Mouse (Mus musculus) 3T3-L1 (cell line): ENCODE data around the gene Rpl38.

Experiments
- DNase-seq: peaks from one replicate; pipeline ENCODE4 v3.0.0-alpha.2; 2015; ENCODE audit warnings: low read depth, low spot score

The Rpl38 gene

DNA sequence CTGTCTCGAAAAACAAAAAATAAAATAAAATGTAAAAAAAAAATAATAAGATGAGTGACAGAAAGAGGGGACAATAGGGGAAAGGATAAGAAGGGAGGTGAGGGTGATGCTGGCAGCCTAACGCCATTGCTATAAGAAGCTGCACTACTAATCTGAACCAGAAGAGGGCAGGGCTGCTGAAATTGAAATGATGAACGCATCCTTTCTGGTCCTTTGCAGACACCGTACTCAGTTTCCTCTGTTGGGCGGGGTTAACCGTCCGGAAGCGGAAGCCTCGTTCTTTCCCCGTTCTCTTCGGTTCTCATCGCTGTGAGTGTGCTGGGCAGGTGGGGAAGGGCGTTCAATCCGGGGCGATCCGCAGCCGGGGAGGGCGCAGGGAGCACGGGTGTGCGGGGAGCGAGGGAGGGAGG, at the start of gene Rpl38:
Gene Rpl38, plus strand, starts transcription at position 224 of the 410 bp plus-strand sequence.
- peak; percentile 98 for DNase-seq

DNA sequence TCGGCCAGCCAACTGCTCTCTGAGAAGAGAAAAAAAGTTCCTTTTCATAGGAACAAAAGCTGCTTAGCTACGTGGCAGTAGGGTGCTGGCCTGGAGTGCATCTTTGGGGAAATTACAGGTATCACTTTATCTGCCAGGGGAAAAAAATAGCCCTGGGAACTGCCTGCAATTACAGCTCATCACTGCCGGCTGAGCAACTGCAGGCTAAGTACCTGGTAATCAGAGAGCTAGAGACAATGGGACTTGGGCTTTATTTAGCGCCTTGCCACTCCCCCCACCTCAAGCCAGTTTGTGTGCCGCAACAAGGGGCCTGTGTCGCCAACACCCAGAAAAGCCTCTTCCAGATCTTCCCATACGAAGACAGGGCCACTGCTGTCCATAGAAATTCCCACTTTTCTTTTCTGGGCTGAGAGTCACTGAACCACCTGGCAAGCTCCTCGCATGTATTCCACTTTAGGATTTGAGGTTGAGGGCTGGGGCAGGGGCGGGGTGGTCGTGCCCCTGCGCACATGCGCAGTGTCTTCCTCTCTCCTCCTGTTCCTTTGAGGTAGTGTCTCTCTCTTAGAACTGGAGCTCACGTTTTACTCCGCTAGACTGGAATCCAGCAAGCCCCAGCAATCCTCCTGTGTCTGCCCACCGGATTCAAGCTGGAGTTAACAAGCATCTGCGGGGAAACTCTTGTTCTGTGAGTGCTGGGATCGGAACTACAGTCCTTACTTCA, 49.5 kb upstream of the Rpl38 start:
- DNase-seq = no peak

DNA sequence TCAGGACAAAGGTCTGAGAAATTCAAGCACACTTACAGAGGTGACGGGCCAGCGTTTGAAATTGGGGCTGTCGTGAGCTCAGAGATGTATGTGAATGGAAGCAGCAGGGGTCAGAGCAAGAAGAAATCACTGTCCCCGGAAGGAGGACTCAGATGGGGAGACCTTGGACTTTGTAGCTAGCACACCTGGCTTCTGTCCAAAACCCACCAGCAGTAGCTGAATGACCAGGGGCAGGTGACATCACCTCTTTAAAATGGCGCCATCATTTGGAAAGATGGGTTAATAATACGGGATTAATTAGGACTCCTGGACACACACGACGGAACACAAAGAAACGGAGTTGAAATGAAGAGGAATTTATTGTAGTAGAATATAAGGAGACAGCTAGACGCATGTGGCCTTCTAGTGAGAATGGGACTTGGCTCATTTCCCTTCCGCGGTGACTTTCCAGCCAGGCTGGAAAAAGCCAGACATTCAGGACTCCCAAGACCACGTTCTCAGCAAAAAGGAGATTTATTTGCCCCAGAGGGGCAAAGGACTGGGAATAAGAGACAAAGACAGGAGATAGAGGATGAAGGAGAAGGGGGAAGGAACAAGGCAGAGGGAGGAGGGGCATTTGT, 42.1 kb upstream of the Rpl38 start:
- DNase-seq = no peak

DNA sequence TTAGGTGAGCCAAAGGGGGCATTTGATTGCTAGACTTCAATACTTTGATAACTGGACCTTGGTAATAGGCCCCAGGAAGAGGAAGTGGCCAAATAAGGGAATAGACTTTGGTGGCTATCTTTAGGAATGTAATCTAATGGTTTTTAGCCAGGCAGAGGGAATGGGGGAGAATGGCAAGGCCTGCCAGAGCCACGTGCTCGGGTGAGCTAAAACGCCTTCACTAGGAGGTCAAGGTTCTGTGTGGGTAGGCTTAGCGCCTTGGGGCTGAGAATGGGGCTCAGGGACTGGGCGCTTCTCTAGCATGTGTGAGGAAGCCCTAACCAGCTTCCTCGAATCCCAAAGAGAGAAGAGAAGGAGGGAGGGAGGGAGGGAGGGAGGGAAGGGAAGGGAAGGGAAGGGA, 41.3 kb upstream of the Rpl38 start:
- DNase-seq = no peak

DNA sequence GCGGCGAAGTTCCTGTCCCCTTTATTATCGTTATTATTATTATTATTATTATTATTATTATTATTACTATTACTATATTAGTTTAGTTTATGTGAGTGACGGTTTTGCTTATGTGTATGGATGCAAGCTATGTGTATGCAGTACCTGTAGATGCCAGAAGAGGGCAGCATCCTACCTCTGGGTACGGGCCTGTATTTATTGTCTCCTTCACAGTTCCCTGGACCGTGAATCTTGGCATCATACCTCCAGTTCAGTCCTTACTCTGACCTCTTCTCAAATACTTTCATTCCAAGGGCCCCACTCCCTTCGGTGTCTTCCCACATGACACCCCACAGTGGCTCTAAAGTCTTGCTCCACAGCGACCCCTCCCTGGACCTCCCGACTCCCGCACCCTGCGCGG, 40.3 kb upstream of the Rpl38 start:
- DNase-seq = peak; percentile 23

DNA sequence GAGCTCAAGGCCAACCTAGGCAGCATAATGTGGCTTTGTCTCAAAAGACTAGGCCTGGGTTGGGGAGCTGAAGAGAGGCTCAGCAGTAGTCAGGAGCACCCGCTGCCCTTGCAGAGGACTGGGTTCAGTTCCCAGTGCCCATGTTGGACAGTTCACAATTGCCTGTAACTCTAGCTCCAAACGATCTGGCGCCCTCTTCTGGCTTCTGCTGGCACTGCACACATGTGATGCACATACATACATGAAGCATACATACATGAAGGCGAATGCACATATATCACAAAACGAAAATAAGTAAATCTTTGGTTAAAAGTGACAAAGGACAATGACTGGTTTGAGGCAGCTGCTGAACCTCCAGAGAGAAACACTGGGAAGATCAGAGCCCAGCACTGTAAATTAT, 38.3 kb upstream of the Rpl38 start:
- no peak for DNase-seq

DNA sequence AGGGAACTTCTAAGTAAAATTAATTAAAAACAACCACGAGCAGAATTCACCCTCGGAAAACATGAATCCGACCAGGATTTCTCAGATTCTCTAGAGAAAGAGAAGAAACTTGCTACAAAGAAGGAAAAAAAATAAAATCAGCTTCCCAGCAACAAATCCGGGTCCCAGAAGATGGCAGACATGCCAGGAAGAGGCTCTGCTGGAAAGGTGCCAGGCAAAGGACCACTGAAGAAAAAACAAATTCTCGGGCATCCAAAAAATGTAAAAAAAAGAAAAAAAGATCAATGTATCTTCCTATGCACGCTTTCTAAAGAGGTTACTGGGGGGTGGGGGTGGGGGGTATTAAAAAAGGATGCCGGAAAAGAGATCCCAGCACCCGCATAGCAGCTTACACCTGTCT, 36.1 kb upstream of the Rpl38 start:
- DNase-seq = no peak

DNA sequence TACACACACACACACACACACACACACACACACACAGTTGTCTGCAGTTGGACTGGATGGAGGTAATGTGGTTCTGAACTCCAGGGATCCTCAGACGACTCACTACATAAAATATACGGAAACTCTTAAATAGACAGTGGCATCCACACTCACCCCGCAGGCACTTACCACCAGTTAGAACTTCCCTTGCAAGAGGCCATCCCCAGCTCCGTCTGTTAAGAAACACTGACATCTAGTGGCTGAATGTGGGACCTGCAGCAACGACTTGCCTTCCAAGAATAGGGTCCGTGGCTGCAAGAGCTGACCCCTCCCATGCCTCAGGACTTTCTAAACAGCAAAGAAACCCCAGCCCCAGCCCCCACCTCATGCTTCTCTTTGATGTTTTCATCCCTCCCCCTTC, 32.0 kb upstream of the Rpl38 start:
- DNase-seq = peak; percentile 87

DNA sequence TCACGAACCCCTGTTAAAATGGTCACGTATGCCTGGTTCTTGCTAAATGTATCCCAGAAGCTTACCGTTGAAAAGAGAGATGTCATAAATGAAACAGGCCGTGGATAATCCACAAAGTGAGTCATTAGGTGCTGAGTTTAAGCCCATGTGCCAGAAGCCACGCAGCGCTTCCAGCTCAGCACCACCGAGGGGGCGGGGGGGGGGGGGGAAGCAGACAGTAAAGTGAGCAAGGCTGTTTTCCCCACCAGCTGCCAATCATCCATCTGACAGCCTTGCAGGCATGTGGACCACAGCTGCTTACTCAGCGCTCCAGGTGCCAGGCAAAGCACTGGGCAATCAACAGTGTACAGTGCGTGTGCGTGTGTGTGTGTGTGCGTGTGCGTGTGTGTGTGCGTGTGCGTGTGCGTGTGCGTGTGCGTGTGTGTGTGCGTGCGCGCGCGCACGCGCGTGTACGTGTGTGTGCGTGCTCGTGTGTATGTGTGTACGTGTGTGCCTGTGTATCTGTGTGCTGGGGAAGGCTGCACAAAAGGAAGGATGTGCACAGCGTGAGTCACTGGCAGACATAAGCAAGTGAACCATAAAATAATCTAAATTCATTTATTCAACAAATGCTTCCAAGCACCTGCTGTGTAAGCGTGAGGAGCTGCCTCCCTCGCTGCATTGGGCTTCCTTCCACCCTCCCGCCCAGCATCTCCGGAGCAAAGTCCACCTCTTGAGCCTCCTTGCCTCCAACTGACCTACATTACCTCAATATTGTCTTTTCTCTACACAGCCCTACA, 31.4 kb upstream of the Rpl38 start:
- peak; percentile 8 for DNase-seq

DNA sequence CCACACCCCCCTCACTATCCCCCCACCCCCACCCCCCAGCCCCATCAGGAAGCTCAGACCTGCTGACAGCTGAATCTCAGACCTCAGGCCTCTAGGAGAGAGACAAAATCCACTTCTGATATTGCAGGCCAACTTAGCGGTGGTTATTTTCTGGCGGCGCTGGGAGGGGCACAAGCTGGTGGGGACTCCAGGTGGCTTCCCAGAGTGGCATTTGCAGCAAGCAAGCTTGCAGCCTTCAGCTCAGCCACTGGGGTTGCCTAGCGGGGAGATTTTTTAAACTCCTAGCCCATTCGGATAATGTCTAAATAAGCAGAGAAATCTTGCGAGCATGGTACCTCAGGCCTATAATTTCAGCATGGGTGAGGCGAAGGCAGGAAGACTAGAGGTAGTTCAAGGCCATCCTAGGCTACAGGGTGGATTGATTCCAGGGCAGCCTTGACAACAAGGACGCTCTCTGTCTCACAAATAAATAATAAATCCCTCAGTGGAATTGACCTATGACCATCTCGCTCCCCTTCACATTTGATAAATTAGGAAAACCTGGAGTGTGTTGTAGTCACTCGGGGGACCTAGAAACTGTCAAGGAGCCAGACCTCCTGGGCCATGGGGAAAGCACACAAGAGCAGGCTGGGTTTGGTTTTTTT, 29.6 kb upstream of the Rpl38 start:
- DNase-seq = no peak

DNA sequence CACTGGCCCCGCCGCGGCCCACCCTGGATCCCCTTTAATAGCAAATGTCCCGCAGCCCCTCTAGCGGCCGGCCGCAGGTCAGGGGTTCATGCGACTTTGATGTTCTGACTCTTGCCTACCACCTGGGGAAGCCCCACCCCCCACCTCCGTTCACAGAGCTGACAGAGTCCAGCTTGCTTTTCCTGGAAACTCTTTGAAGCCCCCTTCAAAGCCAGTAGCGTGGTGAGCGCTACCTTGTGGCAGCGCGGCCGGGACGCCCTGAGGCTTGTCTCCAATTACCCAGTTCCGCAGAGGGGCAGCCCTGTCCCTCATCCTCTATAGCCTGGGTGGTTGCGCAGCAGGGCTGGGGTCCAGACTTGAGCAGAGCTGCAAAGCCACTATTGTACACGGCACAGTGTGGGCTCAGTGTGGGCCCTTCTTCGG, 28.6 kb upstream of the Rpl38 start:
- DNase-seq = no peak

DNA sequence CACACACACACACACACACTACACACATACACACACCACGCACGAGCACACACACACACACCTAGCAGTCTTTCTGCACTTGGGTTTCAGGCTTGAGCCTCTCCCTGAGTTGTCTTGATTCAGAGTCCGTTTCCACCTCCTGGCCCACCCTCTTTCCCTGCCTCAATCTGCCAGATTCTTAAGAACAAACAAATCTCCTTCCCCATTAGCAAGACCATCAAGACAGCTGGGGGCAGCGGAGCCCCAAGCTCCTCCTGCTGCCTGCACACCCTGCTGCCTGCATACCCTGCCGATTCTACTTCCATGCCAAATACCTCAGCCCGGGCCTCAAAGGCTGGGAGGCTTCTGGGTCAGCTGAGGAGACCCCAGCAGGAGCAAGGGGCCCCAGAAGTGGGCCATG, 27.7 kb upstream of the Rpl38 start:
- no peak for DNase-seq

DNA sequence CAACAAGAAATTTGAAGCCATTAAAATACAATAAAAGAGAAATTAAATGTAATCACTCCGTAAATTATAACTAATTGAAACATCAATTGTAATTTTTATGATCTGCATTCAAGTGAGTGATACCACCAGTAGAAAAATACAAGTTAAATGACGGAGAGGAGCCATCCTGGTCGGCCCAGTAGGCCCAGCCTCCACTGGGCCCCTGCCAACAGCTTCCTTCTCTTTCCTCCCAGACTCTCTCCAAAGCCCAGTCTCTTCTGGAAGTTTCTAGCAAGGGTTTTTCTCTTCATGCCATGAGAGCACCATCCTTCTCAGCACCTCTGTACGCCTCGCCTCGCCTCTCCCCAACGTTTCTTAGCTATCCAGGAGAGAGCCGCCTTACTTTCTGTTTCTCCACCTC, 27.2 kb upstream of the Rpl38 start:
- no peak for DNase-seq

DNA sequence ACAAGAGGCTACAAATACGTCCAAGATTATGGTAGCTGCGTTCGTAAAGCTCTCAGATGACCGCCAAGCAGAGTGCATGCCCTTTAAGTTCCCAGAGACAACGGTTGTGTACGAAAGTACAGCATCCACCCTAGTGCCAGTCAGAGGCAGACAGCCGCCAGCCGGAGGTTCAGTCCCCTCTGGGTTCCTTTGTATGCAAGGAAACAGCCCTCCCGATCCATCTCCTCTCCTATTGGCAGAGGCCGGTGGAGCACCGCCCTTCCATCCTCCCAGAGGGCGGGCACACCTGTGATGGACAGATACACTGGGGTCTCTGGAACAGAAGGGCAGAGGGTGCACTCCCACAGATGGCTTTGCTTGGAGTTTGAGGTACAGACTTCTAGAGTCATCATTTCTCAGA, 26.1 kb upstream of the Rpl38 start:
- DNase-seq = no peak

DNA sequence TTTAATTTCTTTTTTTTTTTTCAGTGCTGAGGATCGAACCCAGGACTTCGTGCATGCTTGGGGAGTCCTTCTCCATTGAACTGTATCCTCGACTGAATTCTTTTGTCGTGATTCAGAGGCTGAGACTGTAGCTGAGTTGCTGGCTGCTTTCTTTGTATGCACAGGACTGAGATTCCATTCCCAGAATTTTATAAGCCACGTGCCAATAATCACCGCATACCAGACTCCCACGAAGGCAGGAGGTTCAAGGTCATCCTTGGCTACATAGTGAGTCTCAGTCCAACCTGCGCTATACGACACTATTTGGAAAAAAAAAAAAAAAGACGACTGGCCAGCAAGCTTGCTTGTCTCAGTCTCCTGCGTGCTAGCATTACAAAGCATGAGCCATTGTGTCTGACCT, 25.4 kb upstream of the Rpl38 start:
- peak; percentile 46 for DNase-seq

DNA sequence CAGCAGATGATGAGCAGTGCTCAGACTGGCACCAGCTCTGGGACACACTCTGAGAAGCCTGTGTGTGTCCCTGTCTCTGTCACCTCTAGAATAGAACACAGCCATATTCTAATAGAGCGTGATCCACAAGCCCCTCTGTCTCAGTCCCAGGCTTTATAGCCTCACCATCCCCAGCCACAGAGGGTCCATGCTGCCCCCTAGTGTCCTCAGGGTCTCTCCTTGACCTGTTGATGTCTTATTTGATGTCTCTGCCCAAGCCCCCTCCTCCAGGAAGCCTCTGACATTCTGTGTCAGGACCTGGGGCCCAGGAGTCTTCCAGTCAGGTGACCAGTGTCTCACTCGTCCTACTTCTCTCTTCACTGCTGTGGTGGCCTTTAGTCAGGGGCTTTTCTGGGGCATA, 24.2 kb upstream of the Rpl38 start:
- DNase-seq = no peak

DNA sequence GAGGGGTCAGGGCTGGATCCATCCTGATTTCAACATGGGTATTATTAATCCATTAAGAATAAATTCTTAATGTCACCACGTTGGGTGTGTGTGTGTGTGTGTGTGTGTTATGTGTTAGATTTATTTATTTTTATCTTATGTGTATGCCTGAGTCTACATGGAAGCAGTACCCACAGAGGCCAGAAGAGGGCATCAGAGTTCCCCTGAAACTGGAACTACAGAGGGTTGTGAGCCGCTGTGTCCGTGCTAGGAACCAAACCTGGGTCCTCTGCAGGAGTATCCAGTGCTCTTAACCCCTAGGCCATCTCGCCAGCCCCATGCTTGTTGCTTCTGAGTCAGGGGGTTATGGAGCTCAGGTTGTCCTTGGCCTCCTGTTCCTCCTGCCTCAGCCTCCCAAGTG, 18.8 kb upstream of the Rpl38 start:
- no peak for DNase-seq

DNA sequence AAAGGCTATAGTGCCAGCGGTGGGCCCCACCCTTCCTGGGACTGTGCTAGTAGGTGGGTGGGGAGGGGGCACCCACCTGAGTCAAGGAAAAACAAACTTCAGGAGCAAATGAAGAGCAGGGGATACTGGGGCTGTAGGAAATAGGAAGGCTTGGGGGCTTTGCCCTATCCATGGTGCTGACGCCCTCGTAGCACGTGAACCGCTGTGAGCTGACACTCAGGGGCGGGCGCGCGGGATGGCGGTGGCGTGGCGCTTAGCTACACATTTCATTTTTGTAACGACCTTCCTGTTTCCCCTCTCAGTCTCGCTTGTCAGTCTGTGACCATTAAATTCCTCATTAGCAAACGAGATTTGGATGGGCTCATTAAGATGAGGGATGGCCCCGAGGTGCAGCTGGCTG, 15.8 kb upstream of the Rpl38 start:
- no peak for DNase-seq

DNA sequence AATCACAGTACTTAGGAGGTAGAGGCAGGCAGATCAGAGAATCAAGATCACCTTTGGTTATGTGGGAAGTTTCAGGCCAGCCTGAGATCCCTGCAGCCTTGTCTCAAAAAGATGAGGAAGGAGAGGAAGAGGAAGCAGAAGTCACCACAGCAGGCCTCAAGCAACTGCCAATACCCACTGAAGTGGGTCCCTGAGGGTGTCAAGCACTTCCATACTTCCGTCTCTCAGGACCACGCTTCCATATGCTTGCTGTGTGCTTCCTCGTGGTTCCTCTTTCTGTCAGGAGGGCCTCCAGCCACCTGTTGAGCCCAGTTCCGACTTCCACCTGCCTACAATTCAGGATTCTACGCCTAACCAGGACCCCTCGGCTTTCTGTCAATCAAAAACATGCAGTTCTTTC, 14.7 kb upstream of the Rpl38 start:
- DNase-seq = no peak

DNA sequence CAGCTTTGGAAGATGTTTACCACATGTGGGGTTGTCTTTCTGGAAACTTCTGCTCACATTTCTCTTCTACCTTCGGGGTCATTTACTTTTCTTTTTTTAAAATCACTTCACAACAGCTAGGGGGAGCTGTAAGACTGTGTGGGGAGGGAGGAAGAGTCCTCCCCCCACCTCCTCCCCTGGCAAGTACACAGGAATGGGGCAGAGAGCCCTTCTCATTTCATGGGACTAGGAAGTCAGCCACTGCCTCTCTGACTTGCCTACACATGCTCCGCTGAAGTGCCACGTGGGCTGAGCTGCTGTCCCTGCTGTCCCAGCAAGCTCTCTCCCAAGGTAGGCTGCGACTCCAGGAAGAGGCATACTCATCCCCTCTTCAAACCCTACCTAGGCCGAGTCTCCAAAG, 13.8 kb upstream of the Rpl38 start:
- no peak for DNase-seq

DNA sequence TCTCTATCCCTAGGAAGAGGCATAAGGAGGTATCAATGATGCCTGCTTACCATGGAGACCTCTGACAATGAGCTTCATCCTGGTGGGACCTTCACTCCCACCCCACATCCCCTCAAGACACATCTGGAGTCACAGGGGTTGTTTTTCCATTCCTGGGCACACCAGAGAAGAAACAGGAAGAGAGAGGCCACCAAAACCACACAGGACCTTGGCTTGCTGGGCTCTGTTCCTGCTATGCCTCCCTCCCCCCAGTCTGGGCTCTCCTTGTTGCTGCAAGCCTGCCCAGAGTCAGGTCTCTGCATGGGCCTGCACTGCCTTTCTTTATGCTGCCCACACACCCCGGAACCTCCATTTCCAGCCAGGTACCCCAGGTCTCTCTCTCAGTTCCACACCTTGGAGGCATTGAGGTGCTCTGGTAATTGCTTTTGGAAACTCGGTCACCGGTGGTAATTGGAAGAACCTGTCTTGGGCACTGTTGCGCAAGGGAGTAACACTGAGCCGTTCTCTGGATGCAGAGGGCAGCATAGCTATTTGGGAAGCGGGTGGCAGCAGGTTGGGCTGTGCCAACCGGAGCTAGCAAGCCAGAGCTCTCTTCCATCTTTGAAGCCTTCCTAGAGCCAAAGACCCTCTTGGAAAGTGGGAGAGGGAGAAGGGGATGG, 12.8 kb upstream of the Rpl38 start:
- no peak for DNase-seq
